Comparison of ENCODE assay signal across 9 mouse cellular contexts in genomic region chr7:144283701-144284100, GRCm38 (mm10).
DNase-seq lines count a peak whose midpoint lies in the region; ATAC-seq lines count a peak whose summit lies in the region.
"Had no signal": no experiment of that assay in that cellular context is flagged by ENCODE, and none has a peak within 500 bp of the region (broad histone marks: within the 10 kb centered on the region; RNA-seq: fewer than 3 reads in every experiment).

No protein-coding gene starts in this region.

- peaks cover 19% of the 10 kb centered on the region for H3K4me1 ChIP-seq in kidney, embryonic 15.5 days
- H3K4me1 ChIP-seq in embryonic facial prominence, embryonic 10.5 days = peaks cover 29% of the 10 kb centered on the region
- no peaks in the 10 kb centered on the region for H3K4me1 ChIP-seq in liver, embryonic 15.5 days (replicated peaks)
- no peaks in the 10 kb centered on the region for H3K4me1 ChIP-seq in stomach, embryonic 14.5 days (ENCODE audit: control insufficient read depth, insufficient read depth, low read length)

- peak overlapping the region; percentile 81 for H3K4me2 ChIP-seq in kidney, embryonic 15.5 days
- peak overlapping the region; percentile 29; the same call in 1 of the 2 replicates for H3K4me2 ChIP-seq in liver, embryonic 15.5 days
- peak overlapping the region; percentile 74 for H3K4me2 ChIP-seq in stomach, embryonic 14.5 days (replicated peaks; ENCODE audit: low read depth, low read length)

- no peak for DNase-seq in kidney, adult 8-10 months
- peak; percentile 60 for DNase-seq in embryonic facial prominence, embryonic 10.5 days (ENCODE audit: low spot score)
- peak; percentile 5 to 13 for DNase-seq in heart, postnatal 36 days
- DNase-seq in adipocyte (ENCODE audit: low spot score) = no peak

- 0 out of 2 replicates have a peak overlapping the region, but pooled peaks have one; percentile 23 for H3K27ac ChIP-seq in kidney, embryonic 15.5 days
- H3K27ac ChIP-seq in embryonic facial prominence, embryonic 10.5 days (replicated peaks) = peak overlapping the region; percentile 89
- no peak overlapping the region for H3K27ac ChIP-seq in liver, embryonic 15.5 days (replicated peaks)
- H3K27ac ChIP-seq in stomach, embryonic 14.5 days (ENCODE audit: low read length) = no peak overlapping the region

- no peaks in the 10 kb centered on the region for H3K36me3 ChIP-seq in kidney, embryonic 15.5 days
- no peaks in the 10 kb centered on the region for H3K36me3 ChIP-seq in embryonic facial prominence, embryonic 10.5 days (replicated peaks)
- no peaks in the 10 kb centered on the region for H3K36me3 ChIP-seq in liver, embryonic 15.5 days (replicated peaks)
- no peaks in the 10 kb centered on the region for H3K36me3 ChIP-seq in stomach, embryonic 14.5 days (ENCODE audit: control insufficient read depth, insufficient read depth, low read length)
- H3K36me3 ChIP-seq: G1E had no signal

- peak overlapping the region; percentile 41 for H3K4me3 ChIP-seq in kidney, embryonic 15.5 days (replicated peaks)
- H3K4me3 ChIP-seq in embryonic facial prominence, embryonic 10.5 days = peak overlapping the region; percentile 74
- H3K4me3 ChIP-seq in liver, embryonic 15.5 days (replicated peaks) = no peak overlapping the region
- H3K4me3 ChIP-seq in stomach, embryonic 14.5 days (ENCODE audit: low read depth, low read length) = peak overlapping the region; percentile 31

- peaks cover 17% of the 10 kb centered on the region for H3K27me3 ChIP-seq in kidney, embryonic 15.5 days
- peaks cover 11% of the 10 kb centered on the region; the same call in 1 of the 2 replicates for H3K27me3 ChIP-seq in embryonic facial prominence, embryonic 10.5 days (replicated peaks; ENCODE audit: low read depth, poor library complexity, severe bottlenecking)
- H3K27me3 ChIP-seq in liver, embryonic 15.5 days = peaks cover 39% of the 10 kb centered on the region
- no peaks in the 10 kb centered on the region for H3K27me3 ChIP-seq in stomach, embryonic 14.5 days (ENCODE audit: control insufficient read depth, insufficient read depth, low read length)

- H3K9me3 ChIP-seq in kidney, embryonic 15.5 days (replicated peaks) = no peaks in the 10 kb centered on the region
- no peaks in the 10 kb centered on the region for H3K9me3 ChIP-seq in embryonic facial prominence, embryonic 10.5 days
- H3K9me3 ChIP-seq in liver, embryonic 15.5 days (replicated peaks) = no peaks in the 10 kb centered on the region
- H3K9me3 ChIP-seq in stomach, embryonic 14.5 days (ENCODE audit: control insufficient read depth, low read depth, low read length) = no peaks in the 10 kb centered on the region
- H3K9me3 ChIP-seq: G1E had no signal

- 0 out of 2 replicates have a peak, but pooled peaks have one; percentile 24 for ATAC-seq in kidney, embryonic 15.5 days (replicated peaks; ENCODE audit: low FRiP score)
- ATAC-seq in liver, embryonic 15.5 days (ENCODE audit: insufficient read depth) = no peak
- no peak for ATAC-seq in stomach, embryonic 14.5 days (ENCODE audit: insufficient number of reproducible peaks, insufficient read depth, low FRiP score, low read depth)
- no peak for ATAC-seq in megakaryocyte, adult 5-6 weeks (ENCODE audit: poor library complexity, severe bottlenecking)

- H3K9ac ChIP-seq in kidney, embryonic 15.5 days = 0 out of 2 replicates have a peak overlapping the region, but pooled peaks have one; percentile 34
- H3K9ac ChIP-seq in liver, embryonic 15.5 days = no peak overlapping the region
- no peak overlapping the region for H3K9ac ChIP-seq in stomach, embryonic 14.5 days (replicated peaks; ENCODE audit: low read depth, low read length)

- intact Hi-C loops in heart, postnatal 36 days (cut with DNase I) = no loop called here

- 4% methylated on average over 6 of the region's 6 CpGs for WGBS in kidney, embryonic 15.5 days
- WGBS in embryonic facial prominence, embryonic 10.5 days = 8% methylated on average over 6 of the region's 6 CpGs
- WGBS in liver, embryonic 15.5 days (ENCODE audit: insufficient replicate concordance) = 11% methylated on average over 6 of the region's 6 CpGs
- 12% methylated on average over 6 of the region's 6 CpGs for WGBS in stomach, embryonic 14.5 days

Comparison
In these comparisons a context has a peak if more than half of its experiments do, and no peak if none do; other contexts are left out.
1. H3K27ac ChIP-seq: peak in kidney, embryonic 15.5 days (single experiment) and embryonic facial prominence, embryonic 10.5 days (single experiment); none in liver, embryonic 15.5 days (single experiment) and stomach, embryonic 14.5 days (single experiment).
2. H3K4me2 ChIP-seq: peak in every context shown above with its lines; median percentile 81 in kidney, embryonic 15.5 days; 74 in stomach, embryonic 14.5 days; 29 in liver, embryonic 15.5 days.
3. DNase-seq: peak in embryonic facial prominence, embryonic 10.5 days (single experiment) and heart, postnatal 36 days (2 of 2); none in kidney, adult 8-10 months (0 of 2) and adipocyte (single experiment).